Mouse (Mus musculus): ENCODE results near the gene Evi5l. TPM values are rescaled to one million over a fixed set of nuclear protein-coding genes. Genes with fewer than 3 reads are reported as not detected.

The Evi5l gene
- polyA plus RNA-seq, 1 experiment from 2014 or later: 34.0 TPM

DNA sequence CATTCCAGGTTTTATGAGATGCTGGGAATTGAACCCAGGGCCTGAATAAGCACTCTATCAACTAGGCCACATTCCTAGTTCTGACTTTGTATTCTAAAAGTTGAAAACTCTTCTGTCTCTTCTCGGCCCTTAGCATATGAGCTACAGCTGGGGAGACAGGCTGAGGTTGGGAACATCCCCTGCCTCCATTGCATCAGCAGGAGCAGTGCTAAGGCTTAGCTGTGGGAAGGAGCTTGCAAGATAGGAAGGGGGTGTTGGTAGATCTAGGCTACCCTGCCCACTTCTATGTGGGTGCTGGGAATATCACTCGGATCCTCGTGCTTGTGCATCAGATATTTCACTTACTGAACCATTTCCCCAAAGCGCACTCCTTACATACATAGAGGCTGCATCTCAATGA is 61.6 kb downstream of the Evi5l start:
- Histone ChIP-seq H3K36me3 (no peaks in the 10 kb centered on the region), H3K4me3 (no peak overlapping the region), H3K27ac (no peak overlapping the region), H3K27me3 (peaks cover 41% of the 10 kb centered on the region), H3K4me2 (replicated peaks) (no peak overlapping the region), H3K9ac (no peak overlapping the region), H3K9me3 (no peaks in the 10 kb centered on the region), H3K4me1 (peaks cover 5% of the 10 kb centered on the region)
- 85% methylated on average over 4 of the region's 4 CpGs for WGBS
- no peak for ATAC-seq (ENCODE audit: low FRiP score, low read depth)

DNA sequence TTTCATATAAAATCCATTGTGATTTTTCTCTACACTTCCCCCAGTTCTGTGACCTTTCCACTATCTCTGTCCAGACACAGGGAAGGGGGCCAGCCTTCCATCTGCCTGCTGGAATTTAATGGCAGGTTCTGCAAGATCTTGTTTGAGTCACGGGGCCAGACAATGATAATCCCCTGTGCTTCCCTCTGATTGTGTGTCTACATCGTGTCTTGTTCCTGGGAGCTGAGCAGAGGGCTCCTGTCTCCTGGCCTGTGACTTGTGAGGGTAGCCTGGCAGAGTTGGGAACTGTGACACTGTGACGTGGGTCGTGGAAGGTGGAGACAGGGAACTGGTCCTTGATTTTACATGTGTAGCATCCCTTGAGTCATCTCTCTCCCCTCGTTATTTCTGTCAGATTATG is 63.4 kb downstream of the Evi5l start:
- no peak overlapping the region for H3K27ac ChIP-seq
- no peak overlapping the region for H3K9ac ChIP-seq
- no peak overlapping the region for H3K4me2 ChIP-seq (replicated peaks)
- no peaks in the 10 kb centered on the region for H3K9me3 ChIP-seq
- no peaks in the 10 kb centered on the region for H3K36me3 ChIP-seq
- WGBS: 73% methylated on average over 5 of the region's 5 CpGs
- ATAC-seq (ENCODE audit: low FRiP score, low read depth): no peak
- H3K4me3 ChIP-seq: no peak overlapping the region
- H3K27me3 ChIP-seq: peaks cover 28% of the 10 kb centered on the region
- peaks cover 5% of the 10 kb centered on the region for H3K4me1 ChIP-seq

DNA sequence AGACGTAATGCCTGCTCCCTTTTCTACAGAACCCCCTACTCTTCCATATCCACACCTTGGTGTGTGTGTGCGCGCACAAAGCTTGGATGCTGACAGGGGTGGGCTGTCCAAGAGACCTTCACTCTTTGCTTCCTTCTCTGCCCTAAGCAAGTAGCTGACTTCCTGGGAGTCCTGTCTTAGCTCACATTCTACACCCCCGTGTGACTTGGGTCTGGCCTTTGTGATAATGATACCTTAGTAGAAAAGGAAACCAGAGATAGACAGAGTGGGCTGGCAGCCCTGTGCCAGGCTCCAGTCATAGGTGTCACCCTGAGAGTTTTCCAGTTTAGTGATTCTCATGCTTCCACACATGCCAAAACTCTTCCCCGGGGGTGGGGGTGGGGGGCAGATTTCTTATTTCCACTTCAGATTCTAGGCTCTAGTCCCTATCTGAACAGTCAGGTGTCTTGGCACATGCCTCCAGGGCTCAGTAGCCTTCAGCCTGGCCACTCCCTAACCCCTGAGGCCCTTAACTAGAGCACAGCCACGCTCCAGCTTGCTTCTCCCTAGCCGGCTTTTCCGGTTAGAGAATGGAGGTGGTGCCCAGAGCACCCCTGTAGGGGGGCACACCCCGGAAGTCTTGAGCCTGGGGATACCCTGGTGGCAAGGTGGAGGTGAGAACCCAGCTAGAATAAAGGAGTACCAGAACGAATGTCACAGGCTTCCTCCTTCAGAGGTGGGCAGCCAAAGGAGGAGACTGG is 64.4 kb downstream of the Evi5l start:
- peaks cover 30% of the 10 kb centered on the region for H3K27me3 ChIP-seq
- no peak overlapping the region for H3K4me2 ChIP-seq (replicated peaks)
- peaks cover 5% of the 10 kb centered on the region for H3K4me1 ChIP-seq
- no peaks in the 10 kb centered on the region for H3K9me3 ChIP-seq
- no peaks in the 10 kb centered on the region for H3K36me3 ChIP-seq
- no peak overlapping the region for H3K9ac ChIP-seq
- 54% methylated on average over 10 of the region's 10 CpGs for WGBS
- H3K27ac ChIP-seq: no peak overlapping the region
- H3K4me3 ChIP-seq: no peak overlapping the region
- no peak for ATAC-seq (ENCODE audit: low FRiP score, low read depth)

DNA sequence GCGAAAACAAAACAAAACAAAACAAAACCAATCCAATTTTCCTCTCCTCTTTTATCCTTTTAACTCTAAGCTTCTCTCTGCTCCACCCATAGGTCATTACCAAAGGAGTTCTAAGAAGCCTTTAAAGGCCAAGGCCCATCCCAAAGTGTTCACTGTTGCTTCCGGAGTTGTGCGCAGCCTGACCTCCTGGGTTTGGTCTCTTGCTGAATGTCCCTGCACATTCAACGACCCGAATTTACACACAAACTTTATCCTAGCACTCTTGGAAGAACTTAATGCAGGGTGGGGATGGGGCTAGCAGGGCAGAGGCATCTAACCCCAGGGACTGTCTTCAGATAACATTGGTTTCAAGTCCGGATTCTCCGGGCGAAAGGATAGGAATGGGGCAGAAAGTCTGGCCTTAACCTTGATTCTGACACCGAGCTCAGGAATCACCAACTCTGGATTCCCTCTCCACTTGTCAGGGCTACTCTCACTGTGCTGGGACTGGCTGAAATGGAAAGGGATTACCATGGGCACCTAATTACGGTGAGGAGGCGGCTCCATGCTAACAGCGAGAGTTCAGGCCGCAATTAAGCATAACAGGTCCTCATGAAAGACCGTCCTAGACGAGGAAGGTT is 71.6 kb downstream of the Evi5l start:
- Histone ChIP-seq H3K36me3 (peaks cover 22% of the 10 kb centered on the region), H3K4me1 (peaks cover 25% of the 10 kb centered on the region), H3K4me3 (peak overlapping the region; percentile 83), H3K27ac (peak overlapping the region; percentile 93), H3K27me3 (0 out of 2 replicates have a peak, but pooled peaks cover 3% of the 10 kb centered on the region), H3K9me3 (no peaks in the 10 kb centered on the region), H3K9ac (peak overlapping the region; percentile 78), H3K4me2 (replicated peaks) (peak overlapping the region; percentile 90)
- no peak for ATAC-seq (ENCODE audit: low FRiP score, low read depth)
- WGBS: 23% methylated on average over 15 of the region's 15 CpGs

DNA sequence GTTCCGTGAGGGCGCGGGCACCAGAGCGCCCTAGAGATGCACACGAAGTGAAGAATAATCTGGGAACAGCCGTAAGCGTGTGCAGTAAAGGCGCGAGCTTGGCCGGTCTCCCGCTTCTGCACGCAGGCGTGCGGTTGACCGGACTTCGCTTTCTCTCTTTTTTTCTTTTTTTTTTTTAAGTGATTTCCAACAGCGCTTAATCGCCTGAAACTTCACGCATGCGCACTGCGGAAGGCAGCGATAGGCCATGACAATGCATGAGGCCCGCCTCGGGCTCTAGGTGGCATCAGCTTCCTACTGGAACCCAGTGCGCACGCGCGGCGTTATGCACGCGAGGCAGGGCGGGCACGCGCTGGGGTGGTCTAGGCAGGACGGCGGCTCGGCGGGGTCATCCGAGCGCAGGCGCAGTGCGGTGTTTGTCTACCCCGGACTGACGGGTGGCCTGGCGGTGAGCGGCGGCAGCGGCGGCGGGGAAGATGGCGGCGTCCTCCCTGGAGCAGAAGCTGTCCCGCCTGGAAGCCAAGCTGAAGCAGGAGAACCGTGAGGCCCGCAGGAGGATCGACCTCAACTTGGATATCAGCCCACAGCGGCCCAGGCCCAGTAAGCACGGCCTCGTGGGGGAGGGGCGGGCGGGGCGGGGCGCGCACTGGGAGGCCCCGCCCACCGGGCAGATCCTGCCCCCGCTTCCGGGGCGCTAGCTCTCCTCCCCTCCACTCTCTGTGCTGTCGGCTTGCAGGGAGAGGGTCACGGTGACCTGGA is 72.2 kb downstream of the Evi5l start, which contains the start of the genes Map2k7 and Gm49320:
TSS of gene Map2k7 (plus strand) at position 307 of the 759 bp plus-strand sequence.
TSS of gene Gm49320 (plus strand) at position 432 of the 759 bp plus-strand sequence.
- peak; percentile 95 for ATAC-seq (ENCODE audit: low FRiP score, low read depth)
- Histone ChIP-seq H3K9ac (peak within 1 kb of the TSS; percentile 78), H3K27me3 (0 out of 2 replicates have a peak, but pooled peaks cover 3% of the 10 kb centered on the region), H3K4me3 (peak within 1 kb of the TSS; percentile 83), H3K4me1 (peaks cover 25% of the 10 kb centered on the region), H3K9me3 (no peaks in the 10 kb centered on the region), H3K4me2 (replicated peaks) (peak within 1 kb of the TSS; percentile 90), H3K27ac (peak within 1 kb of the TSS; percentile 93), H3K36me3 (peaks cover 29% of the 10 kb centered on the region)
- under 1% methylated on average over 63 of the region's 71 CpGs for WGBS

DNA sequence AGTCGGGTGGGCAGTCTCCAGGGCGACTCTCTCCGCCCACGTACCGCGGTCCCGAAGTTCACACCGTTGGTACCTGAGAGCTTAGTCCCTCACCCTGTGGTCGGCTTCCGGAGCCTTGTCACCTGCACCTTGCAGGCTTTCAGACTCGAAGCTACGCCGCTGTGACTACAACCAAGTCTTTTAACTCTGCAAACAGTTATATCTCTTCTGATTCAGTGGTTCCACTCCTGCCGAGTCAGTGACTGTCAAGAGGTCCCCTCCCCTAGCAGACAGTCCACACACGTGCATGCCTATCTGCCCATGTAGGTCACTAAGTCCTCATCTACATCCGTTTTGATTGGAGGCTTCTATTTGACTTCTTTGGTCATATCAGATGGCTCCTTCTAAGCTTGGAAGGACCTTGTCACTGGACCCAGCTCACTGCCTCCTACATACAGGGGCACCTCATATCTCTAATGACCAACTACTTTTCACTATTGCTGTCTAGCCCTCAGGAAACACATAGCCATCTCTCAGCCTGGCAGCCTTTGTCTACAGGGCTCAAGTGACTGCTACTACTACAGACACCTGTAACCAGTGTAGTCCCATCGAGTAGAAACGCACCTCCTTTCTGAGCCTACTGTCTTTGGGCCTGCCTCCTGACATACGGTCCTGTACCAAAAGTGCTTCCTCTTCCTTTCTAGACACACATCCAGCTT is 73.0 kb downstream of the Evi5l start:
- peak overlapping the region; percentile 85; the same call in 1 of the 2 replicates for H3K27ac ChIP-seq

DNA sequence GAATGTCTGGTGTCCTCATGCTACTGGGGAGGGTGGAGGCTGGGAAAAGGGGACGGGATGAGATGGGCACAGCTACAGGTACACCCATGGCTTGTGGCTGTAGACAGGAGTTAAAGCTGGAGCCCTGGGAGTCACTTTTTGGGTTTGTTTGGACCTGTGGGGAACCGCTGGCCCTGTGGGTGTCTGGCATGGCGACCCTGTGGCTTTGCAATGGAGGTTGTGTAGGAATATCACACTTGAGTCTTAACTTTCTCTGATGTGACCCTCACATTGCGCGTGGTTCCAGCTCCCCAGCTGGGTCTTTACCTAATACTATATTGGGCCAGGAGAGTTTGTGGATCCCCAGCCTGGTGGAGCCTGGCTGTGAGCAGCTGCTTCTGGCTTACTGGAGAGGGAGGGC is 78.7 kb downstream of the Evi5l start:
- no peak for ATAC-seq (ENCODE audit: low FRiP score, low read depth)
- Histone ChIP-seq H3K9me3 (no peaks in the 10 kb centered on the region), H3K4me1 (peaks cover 26% of the 10 kb centered on the region), H3K27ac (no peak overlapping the region), H3K4me2 (replicated peaks) (no peak overlapping the region), H3K4me3 (no peak overlapping the region), H3K36me3 (peaks cover 85% of the 10 kb centered on the region), H3K9ac (no peak overlapping the region), H3K27me3 (no peaks in the 10 kb centered on the region)
- 93% methylated on average over 5 of the region's 5 CpGs for WGBS

More for the DNA sequence above, 73.0 kb downstream of the Evi5l start:
- Histone ChIP-seq H3K4me1 (peaks cover 25% of the 10 kb centered on the region), H3K4me2 (replicated peaks) (peak overlapping the region; percentile 90), H3K4me3 (peak overlapping the region; percentile 83), H3K27me3 (0 out of 2 replicates have a peak, but pooled peaks cover 3% of the 10 kb centered on the region), H3K9me3 (no peaks in the 10 kb centered on the region), H3K9ac (peak overlapping the region; percentile 78), H3K36me3 (peaks cover 36% of the 10 kb centered on the region)
- 13% methylated on average over 19 of the region's 19 CpGs for WGBS
- ATAC-seq (ENCODE audit: low FRiP score, low read depth): 0 out of 2 replicates have a peak, but pooled peaks have one; percentile 1

DNA sequence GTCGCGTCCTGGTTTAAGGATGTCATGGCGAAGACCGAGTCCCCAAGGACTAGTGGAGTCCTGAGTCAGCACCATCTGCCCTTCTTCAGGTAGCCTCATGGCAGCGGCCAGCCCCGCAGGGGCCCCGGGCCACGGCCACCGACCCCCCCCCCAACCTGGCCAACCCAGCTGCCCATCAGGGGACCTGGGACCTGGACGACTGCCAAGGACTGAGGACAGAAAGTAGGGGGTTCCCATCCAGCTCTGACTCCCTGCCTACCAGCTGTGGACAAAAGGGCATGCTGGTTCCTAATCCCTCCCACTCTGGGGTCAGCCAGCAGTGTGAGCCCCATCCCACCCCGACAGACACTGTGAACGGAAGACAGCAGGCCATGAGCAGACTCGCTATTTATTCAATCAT is 79.4 kb downstream of the Evi5l start:
- Histone ChIP-seq H3K4me1 (peaks cover 26% of the 10 kb centered on the region), H3K36me3 (peaks cover 85% of the 10 kb centered on the region), H3K9ac (peak overlapping the region; percentile 25; the same call in 1 of the 2 replicates), H3K27me3 (no peaks in the 10 kb centered on the region), H3K27ac (no peak overlapping the region), H3K4me3 (no peak overlapping the region), H3K9me3 (no peaks in the 10 kb centered on the region), H3K4me2 (replicated peaks) (no peak overlapping the region)
- 88% methylated on average over 13 of the region's 13 CpGs for WGBS
- ATAC-seq (ENCODE audit: low FRiP score, low read depth): no peak

DNA sequence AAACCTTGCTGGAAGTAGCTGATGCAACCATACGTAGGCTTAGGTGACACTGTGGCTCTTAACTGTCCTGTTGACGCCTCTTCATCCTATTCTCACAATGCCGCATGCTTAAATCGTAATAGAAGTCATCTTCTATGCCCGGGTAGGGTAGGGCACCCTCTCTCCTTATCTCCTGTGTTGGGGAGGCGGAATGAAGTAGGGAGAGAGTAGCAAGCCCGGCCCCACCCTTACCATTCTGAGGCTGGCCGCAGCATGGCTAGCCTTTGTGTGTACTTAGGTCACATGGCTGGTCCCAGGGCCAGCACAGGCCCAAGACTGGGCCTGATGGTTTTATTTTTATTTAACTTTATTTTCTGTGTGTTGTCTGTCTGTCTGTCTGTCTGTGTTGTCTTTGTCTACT is 80.9 kb downstream of the Evi5l start:
- 95% methylated on average over 8 of the region's 8 CpGs for WGBS
- Histone ChIP-seq H3K4me1 (peaks cover 23% of the 10 kb centered on the region), H3K27me3 (no peaks in the 10 kb centered on the region), H3K4me2 (replicated peaks) (no peak overlapping the region), H3K27ac (no peak overlapping the region), H3K9me3 (no peaks in the 10 kb centered on the region), H3K36me3 (peaks cover 72% of the 10 kb centered on the region), H3K4me3 (no peak overlapping the region), H3K9ac (no peak overlapping the region)
- ATAC-seq (ENCODE audit: low FRiP score, low read depth): no peak

DNA sequence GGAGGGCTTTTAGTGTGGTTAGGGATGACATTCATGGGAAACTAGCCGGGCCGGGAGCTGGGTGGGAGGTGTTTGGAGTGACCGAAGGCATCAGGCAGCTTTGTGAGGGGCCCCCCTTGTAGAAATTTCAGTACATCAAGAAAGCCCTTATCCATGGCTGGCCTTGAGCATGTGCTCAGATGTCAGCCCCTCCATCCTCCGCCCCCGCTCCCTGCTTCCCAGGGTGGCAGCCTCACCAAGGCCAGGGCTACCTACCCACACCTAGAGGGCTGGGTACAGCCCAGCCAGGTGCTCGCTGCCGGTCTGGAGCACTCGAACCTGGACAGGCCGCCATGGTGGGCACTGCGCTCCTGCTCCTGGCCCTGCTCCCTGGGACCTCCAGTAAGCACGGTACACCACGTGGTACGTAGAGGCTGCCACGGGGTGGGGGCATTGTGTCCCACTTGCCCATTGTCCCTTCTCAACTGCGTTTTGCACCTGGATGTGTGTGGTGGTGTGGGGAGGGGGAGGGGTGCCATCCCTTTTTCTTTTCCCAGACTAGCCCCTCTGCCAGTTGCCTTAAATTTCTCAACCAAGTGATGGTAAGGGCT is 81.7 kb downstream of the Evi5l start, which contains the start of gene Tgfbr3l:
TSS of gene Tgfbr3l (plus strand) at position 264 of the 590 bp plus-strand sequence.
- Histone ChIP-seq H3K9ac (peak within 1 kb of the TSS; percentile 52), H3K4me1 (peaks cover 27% of the 10 kb centered on the region), H3K4me3 (no peak within 1 kb of the TSS), H3K27ac (peak within 1 kb of the TSS; percentile 7; the same call in 1 of the 2 replicates), H3K4me2 (replicated peaks) (peak within 1 kb of the TSS; percentile 28), H3K27me3 (no peaks in the 10 kb centered on the region), H3K36me3 (peaks cover 64% of the 10 kb centered on the region), H3K9me3 (no peaks in the 10 kb centered on the region)
- 85% methylated on average over 15 of the region's 15 CpGs for WGBS
- no peak for ATAC-seq (ENCODE audit: low FRiP score, low read depth)

DNA sequence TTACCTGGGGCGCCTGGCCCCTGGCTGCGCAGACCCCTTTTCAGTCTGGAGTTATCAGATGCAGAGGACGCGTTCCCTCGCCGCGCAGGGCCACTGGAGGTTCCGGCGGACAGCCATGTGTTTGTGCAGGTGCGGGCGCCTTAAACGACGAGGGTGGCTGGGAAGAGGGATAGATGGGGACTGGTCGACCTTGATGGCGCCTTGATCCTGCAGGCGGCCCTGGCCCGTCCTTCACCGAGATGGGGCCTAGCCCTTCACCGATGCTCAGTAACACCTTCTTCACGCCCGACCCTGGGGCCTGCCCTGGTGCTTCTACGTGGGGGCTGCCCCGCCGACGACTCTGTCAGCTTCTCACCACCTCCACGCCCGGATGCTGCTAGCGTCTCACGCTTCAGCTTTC is 82.8 kb downstream of the Evi5l start:
- Histone ChIP-seq H3K4me2 (replicated peaks) (peak overlapping the region; percentile 28), H3K4me3 (no peak overlapping the region), H3K36me3 (peaks cover 53% of the 10 kb centered on the region), H3K9ac (peak overlapping the region; percentile 52; the same call in 1 of the 2 replicates), H3K4me1 (peaks cover 34% of the 10 kb centered on the region), H3K27ac (peak overlapping the region; percentile 7; the same call in 1 of the 2 replicates), H3K27me3 (no peaks in the 10 kb centered on the region), H3K9me3 (no peaks in the 10 kb centered on the region)
- ATAC-seq (ENCODE audit: low FRiP score, low read depth): no peak
- 12% methylated on average over 29 of the region's 29 CpGs for WGBS

Data from limb, embryonic 13.5 days (tissue).